Mouse (Mus musculus) C2C12 (cell line): ENCODE measurements around the gene Ankrd27.

ENCODE experiments used
- CEBPB ChIP-seq: IDR thresholded peaks from one replicate; pipeline ENCODE4 v1.6.1; 2011; ENCODE audit warnings: low read depth, mild to moderate bottlenecking, control low read depth, moderate library complexity
- CTCF ChIP-seq: IDR thresholded peaks from one replicate; pipeline ENCODE4 v1.5.1; 2011; ENCODE audit not compliant: control insufficient read depth, insufficient read depth, insufficient read length
- MAX ChIP-seq: IDR thresholded peaks from one replicate; pipeline ENCODE4 v1.6.1; 2011; ENCODE audit warnings: mild to moderate bottlenecking, control low read depth
- MYOD1 ChIP-seq: IDR thresholded peaks from one replicate; pipeline ENCODE4 v1.6.1; 2011; ENCODE audit warnings: low read depth; ENCODE audit not compliant: control insufficient read depth, insufficient read length
- MYOG ChIP-seq: IDR thresholded peaks from one replicate; pipeline ENCODE4 v1.6.1; 2011; ENCODE audit not compliant: control insufficient read depth, insufficient read length; ENCODE audit errors: extremely low read depth
- USF1 ChIP-seq: IDR thresholded peaks from one replicate; pipeline ENCODE4 v1.6.1; 2011; ENCODE audit warnings: low read depth, mild to moderate bottlenecking, control low read depth, moderate library complexity

DNA sequence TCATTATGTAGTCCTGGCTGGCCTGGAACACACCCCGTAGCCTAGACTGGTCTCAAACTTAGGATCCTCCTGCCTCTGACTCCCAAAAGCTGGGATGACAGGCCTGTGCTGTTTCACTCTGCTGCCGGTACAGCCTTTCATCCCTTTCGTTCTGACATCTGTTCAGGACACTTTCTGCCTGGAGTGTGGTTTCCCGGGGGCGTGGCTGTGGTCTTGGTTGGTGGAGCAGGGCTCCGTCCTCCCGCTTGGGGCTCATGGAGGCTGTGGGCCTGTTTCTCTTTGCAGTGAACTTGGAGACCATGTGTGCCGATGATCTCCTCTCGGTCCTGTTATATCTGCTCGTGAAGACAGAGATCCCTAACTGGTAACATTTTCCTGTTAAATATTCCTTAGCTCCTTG lies 20.8 kb downstream of the Ankrd27 start:
- no peak for TF ChIP-seq CEBPB
- no peak for TF ChIP-seq MYOG
- no peak for TF ChIP-seq CTCF
- no peak for TF ChIP-seq MAX
- TF ChIP-seq USF1: no peak
- no peak for TF ChIP-seq MYOD1
